Mouse (Mus musculus): Measurements from ENCODE around the gene Myo6. TPM values are rescaled to one million over a fixed set of nuclear protein-coding genes. Genes with fewer than 3 reads are reported as not detected.

The Myo6 gene
- total and polyA plus RNA-seq, 2 experiments from 2014 or later: 19.9 to 31.7 TPM

GRCm38 (mm10) chr9:80192324-80192723 lies 27.5 kb downstream of the Myo6 start:
- H3K27ac ChIP-seq (ENCODE audit: low read depth, low read length): no peak overlapping the region
- no peak for DNase-seq
- TF ChIP-seq CTCF (IDR thresholded peaks at IDR 0.05; ENCODE audit: low read depth): no peak
- H3K27me3 ChIP-seq (ENCODE audit: insufficient read depth, low read length): no peaks in the 10 kb centered on the region
- no peaks in the 10 kb centered on the region for H3K4me1 ChIP-seq (ENCODE audit: insufficient read depth)
- 80% methylated on average over 10 of the region's 10 CpGs for WGBS
- no peaks in the 10 kb centered on the region for H3K36me3 ChIP-seq (ENCODE audit: insufficient read depth)
- H3K9me3 ChIP-seq (ENCODE audit: low read length): no peaks in the 10 kb centered on the region
- no peak overlapping the region for H3K4me2 ChIP-seq (ENCODE audit: low read depth)
- ATAC-seq: no peak
- no peak overlapping the region for H3K9ac ChIP-seq
- H3K4me3 ChIP-seq (ENCODE audit: low read depth, low read length): no peak overlapping the region

DNA sequence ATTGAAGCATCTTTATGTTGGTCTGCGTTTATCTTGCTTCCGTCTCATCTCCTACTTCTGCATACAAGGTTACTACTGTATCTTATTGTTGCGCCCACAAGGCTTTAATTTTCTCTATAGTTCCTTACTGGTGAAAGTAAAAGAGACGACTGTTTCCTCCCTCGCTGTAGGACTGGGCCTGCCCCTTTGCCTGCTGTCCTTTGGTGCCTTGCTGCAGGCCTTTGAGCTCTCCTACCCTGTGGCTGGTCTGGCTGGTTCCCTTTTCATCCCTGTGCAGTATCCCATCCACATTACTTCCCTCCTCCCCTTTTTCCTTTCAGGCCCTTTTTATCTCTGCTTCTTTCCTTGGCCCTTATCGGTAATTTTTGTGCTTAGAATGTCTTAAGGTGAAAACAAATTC lies 29.6 kb downstream of the Myo6 start:
- H3K4me3 ChIP-seq (ENCODE audit: low read depth, low read length): no peak overlapping the region
- WGBS: 75% methylated on average over 6 of the region's 6 CpGs
- H3K27ac ChIP-seq (ENCODE audit: low read depth, low read length): no peak overlapping the region
- no peak overlapping the region for H3K9ac ChIP-seq
- no peak for TF ChIP-seq CTCF (IDR thresholded peaks at IDR 0.05; ENCODE audit: low read depth)
- no peak for DNase-seq
- no peaks in the 10 kb centered on the region for H3K27me3 ChIP-seq (ENCODE audit: insufficient read depth, low read length)
- ATAC-seq: no peak
- no peak overlapping the region for H3K4me2 ChIP-seq (ENCODE audit: low read depth)
- no peaks in the 10 kb centered on the region for H3K36me3 ChIP-seq (ENCODE audit: insufficient read depth)
- H3K4me1 ChIP-seq (ENCODE audit: insufficient read depth): no peaks in the 10 kb centered on the region
- H3K9me3 ChIP-seq (ENCODE audit: low read length): no peaks in the 10 kb centered on the region

DNA sequence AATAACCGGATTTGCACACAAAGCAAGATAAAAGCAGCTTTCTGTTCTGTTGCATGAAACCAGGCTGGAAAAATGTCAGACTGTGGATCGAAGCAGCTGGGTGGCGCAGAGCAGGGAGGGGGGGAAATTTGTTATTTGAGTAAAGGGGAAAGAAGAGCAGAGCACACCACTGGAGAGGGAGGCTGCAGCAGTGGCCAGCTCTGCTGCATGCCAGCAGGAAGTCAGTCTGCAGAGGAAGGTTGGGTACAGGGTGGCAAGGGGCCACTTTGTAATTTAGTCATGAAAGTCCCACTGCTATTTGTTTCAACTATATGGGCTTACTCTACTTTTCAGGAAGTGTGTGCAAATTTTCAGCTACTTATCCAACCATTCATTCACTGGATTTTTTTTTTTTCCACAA lies 31.3 kb downstream of the Myo6 start:
- H3K27me3 ChIP-seq (ENCODE audit: insufficient read depth, low read length): no peaks in the 10 kb centered on the region
- H3K9me3 ChIP-seq (ENCODE audit: low read length): no peaks in the 10 kb centered on the region
- no peak overlapping the region for H3K4me2 ChIP-seq (ENCODE audit: low read depth)
- H3K4me3 ChIP-seq (ENCODE audit: low read depth, low read length): no peak overlapping the region
- H3K36me3 ChIP-seq (ENCODE audit: insufficient read depth): no peaks in the 10 kb centered on the region
- TF ChIP-seq CTCF (IDR thresholded peaks at IDR 0.05; ENCODE audit: low read depth): no peak
- H3K9ac ChIP-seq: no peak overlapping the region
- DNase-seq (no peak), ATAC-seq (no peak; the same call in 1 of the 2 replicates)
- 56% methylated on average over 3 of the region's 3 CpGs for WGBS
- no peak overlapping the region for H3K27ac ChIP-seq (ENCODE audit: low read depth, low read length)
- no peaks in the 10 kb centered on the region for H3K4me1 ChIP-seq (ENCODE audit: insufficient read depth)

- H3K4me1 ChIP-seq (ENCODE audit: insufficient read depth): no peaks in the 10 kb centered on the region
- TF ChIP-seq CTCF (IDR thresholded peaks at IDR 0.05; ENCODE audit: low read depth): no peak
- H3K27me3 ChIP-seq (ENCODE audit: insufficient read depth, low read length): no peaks in the 10 kb centered on the region
- H3K36me3 ChIP-seq (ENCODE audit: insufficient read depth): no peaks in the 10 kb centered on the region
- no peaks in the 10 kb centered on the region for H3K9me3 ChIP-seq (ENCODE audit: low read length)
- WGBS: 31% methylated on average over 6 of the region's 6 CpGs
- peak; percentile 59 for ATAC-seq
- H3K9ac ChIP-seq: no peak overlapping the region
- no peak overlapping the region for H3K4me3 ChIP-seq (ENCODE audit: low read depth, low read length)
- peak; percentile 24 for DNase-seq
- H3K4me2 ChIP-seq (ENCODE audit: low read depth): no peak overlapping the region
- no peak overlapping the region for H3K27ac ChIP-seq (ENCODE audit: low read depth, low read length)
These were observed 32.4 kb downstream of the Myo6 start for GRCm38 (mm10) chr9:80197233-80197632.

DNA sequence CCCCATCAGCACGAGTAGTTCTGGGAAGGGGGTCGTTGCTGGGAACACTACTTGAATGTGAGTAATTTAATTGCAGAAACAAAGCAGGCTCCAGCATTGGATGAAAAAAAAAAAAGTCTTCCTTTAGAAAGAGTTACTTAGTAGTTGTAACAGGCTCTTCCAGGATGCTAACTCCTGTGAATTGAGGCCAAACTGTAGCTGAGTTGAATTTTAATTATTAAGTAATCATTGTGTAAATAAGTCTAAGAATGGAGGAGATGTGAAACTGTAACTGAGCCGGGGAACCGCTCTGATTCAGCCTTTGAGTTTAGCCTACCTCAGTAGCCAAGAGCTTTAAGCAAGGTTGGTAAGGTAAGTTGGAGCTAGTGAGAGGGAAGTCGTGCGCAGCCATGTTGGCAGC lies 36.0 kb downstream of the Myo6 start:
- DNase-seq (no peak), ATAC-seq (peak; percentile 40)
- no peaks in the 10 kb centered on the region for H3K9me3 ChIP-seq (ENCODE audit: low read length)
- peak overlapping the region; percentile 6; the same call in 1 of the 2 replicates for H3K27ac ChIP-seq (ENCODE audit: low read depth, low read length)
- no peak for TF ChIP-seq CTCF (IDR thresholded peaks at IDR 0.05; ENCODE audit: low read depth)
- H3K4me1 ChIP-seq (ENCODE audit: insufficient read depth): no peaks in the 10 kb centered on the region
- H3K36me3 ChIP-seq (ENCODE audit: insufficient read depth): no peaks in the 10 kb centered on the region
- peak overlapping the region; percentile 29 for H3K4me2 ChIP-seq (ENCODE audit: low read depth)
- H3K4me3 ChIP-seq (ENCODE audit: low read depth, low read length): no peak overlapping the region
- no peaks in the 10 kb centered on the region for H3K27me3 ChIP-seq (ENCODE audit: insufficient read depth, low read length)
- no peak overlapping the region for H3K9ac ChIP-seq
- 20% methylated on average over 6 of the region's 6 CpGs for WGBS

- WGBS: 79% methylated on average over 14 of the region's 14 CpGs
- Histone ChIP-seq H3K4me3 (ENCODE audit: low read depth, low read length) (no peak overlapping the region), H3K4me1 (ENCODE audit: insufficient read depth) (no peaks in the 10 kb centered on the region), H3K9ac (no peak overlapping the region), H3K9me3 (ENCODE audit: low read length) (no peaks in the 10 kb centered on the region), H3K27me3 (ENCODE audit: insufficient read depth, low read length) (no peaks in the 10 kb centered on the region), H3K36me3 (ENCODE audit: insufficient read depth) (no peaks in the 10 kb centered on the region), H3K27ac (ENCODE audit: low read depth, low read length) (no peak overlapping the region), H3K4me2 (ENCODE audit: low read depth) (no peak overlapping the region)
- ATAC-seq: peak; percentile 62
- DNase-seq: no peak
- TF ChIP-seq CTCF (IDR thresholded peaks at IDR 0.05; ENCODE audit: low read depth): no peak
These were observed 37.7 kb downstream of the Myo6 start for GRCm38 (mm10) chr9:80202374-80203060.

DNA sequence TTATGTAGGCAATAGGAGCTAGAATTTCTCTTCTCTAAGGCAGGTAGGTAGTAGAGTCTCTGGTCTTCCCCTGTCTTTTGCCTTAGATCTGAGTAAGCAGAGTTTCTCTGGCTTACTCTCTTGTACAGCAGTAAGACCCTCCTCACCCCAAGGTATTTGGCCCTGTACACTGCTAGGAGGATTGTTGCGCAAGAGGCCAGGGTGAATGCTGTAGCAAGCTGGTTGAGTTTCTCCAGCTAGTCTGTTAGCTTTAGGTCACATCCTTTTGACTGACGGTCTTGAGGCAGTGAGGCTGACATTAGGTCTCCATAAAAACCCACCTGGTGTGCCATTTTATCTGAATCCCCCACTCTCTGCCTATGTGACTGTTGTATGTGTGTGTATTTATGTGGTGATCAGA lies 43.9 kb downstream of the Myo6 start:
- H3K9me3 ChIP-seq (ENCODE audit: low read length): no peaks in the 10 kb centered on the region
- no peaks in the 10 kb centered on the region for H3K4me1 ChIP-seq (ENCODE audit: insufficient read depth)
- no peak overlapping the region for H3K27ac ChIP-seq (ENCODE audit: low read depth, low read length)
- H3K4me2 ChIP-seq (ENCODE audit: low read depth): no peak overlapping the region
- H3K27me3 ChIP-seq (ENCODE audit: insufficient read depth, low read length): no peaks in the 10 kb centered on the region
- ATAC-seq (no peak), DNase-seq (no peak)
- H3K9ac ChIP-seq: no peak overlapping the region
- no peaks in the 10 kb centered on the region for H3K36me3 ChIP-seq (ENCODE audit: insufficient read depth)
- no peak for TF ChIP-seq CTCF (IDR thresholded peaks at IDR 0.05; ENCODE audit: low read depth)
- 88% methylated on average over 2 of the region's 2 CpGs for WGBS
- no peak overlapping the region for H3K4me3 ChIP-seq (ENCODE audit: low read depth, low read length)

Measured in forebrain, postnatal 0 days (tissue).